Mouse (Mus musculus): ENCODE measurements around the gene Necap2.

Gene Necap2

DNA sequence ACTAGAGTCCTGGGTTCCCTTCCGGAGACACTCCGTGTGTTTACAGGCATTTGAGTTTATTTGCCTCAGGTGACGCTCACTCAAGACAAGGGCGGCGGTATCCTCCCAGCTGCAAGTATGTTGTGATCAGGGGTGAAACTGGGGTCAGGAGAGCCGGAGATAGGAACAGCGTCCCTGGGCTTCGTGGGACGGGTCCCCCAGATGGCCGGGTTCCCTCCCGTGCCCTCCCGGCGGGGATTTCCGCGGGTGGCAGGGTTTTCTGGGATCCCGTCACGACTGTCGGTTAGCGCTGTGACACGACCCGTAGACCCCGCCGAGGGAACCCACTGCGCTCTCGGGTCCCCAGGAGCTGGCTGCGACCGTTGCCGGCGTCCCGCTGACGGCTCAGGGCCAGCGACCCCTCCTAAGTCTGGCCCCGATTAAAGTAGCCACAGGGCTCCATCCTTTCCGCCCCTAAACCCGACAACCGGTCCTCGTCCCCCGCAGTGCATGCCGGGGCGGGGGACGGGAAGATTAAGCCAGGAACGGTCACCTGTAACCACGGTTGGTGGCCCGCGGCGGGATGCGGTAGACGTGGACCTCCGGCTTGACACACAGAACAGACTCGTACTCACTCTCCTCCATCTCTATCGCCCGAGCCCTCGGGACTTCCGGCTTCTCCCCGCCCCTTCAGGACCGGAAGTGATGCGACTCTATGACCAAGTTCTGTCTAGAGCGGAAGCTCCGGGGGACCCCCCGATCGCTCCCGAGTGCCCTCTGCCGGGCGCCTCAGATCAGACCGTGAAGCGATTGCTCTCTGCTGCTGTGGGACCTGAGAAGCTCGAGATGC lies at the start of gene Necap2:
Necap2 (minus strand) TSS at position 677 of the 829 bp plus-strand sequence.
- DNase-seq: peak; percentile 96

DNA sequence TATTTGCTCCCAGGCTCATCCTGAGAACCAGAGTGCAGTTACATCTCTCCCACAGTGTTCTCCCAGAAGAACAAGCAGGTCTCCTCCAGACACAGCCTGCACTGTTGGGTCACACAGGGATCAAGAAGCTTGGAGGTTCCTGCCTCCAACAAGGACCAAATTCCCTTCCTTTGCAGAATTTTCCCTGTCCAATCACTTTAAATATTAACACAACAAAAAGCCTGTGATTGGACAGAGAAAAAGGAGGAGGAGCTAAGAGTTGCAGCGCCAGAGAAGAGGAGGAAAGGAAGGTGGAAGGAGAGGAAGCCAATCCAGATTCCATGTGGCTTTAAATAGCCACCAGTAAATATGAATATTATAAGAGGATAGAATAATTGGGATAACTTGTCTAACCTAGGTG lies 44.9 kb upstream of the Necap2 start:
- no peak for DNase-seq

GRCm38 (mm10) chr4:141122663-141123062 lies 44.5 kb upstream of the Necap2 start:
- no peak for DNase-seq

- DNase-seq: peak; percentile 59
Observed at GRCm38 (mm10) chr4:141120700-141121099, 42.5 kb upstream of the Necap2 start.

DNA sequence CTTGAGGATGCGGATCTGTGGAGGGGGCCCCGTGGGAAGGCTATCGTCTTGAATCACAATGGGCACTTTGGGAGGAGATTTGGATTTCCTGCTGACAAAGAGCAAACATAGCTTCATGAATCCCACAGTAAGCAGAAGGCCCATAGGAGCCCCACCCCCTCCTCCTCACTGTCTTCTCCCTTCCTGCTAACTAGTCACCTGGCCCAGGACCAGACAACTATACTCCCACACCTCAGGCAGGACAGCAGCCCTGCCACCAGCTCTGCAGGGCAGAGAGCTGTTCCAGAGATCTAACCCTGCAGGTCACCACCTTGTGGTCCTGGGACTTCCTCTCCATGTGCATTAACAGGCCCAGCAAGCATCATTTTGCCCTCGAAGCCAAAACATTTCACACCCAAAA lies 40.5 kb upstream of the Necap2 start:
- no peak for DNase-seq

GRCm38 (mm10) chr4:141115398-141115797 lies 37.2 kb upstream of the Necap2 start:
- no peak for DNase-seq

DNA sequence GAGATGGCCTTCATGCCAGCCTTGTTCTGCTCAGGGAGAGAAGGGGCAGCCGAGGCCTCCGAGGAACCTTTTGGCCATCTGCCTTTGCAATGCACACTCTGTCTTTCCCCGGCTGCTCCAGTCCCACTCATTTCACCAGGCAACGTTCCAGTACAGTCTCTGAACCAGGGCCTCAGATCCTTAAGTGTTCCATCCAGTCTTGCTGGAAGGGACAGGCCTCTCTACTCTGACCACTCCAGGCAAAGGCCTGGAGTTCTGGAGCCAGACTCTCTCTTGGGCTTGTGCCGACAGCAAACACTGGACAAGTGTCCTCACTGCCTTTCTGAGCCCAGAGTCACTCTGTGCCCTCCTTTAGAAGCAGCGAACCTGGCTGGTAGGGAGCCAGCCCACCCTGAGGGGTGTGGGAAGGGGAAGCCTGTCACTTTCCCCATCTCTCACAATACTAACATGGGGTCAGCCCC lies 36.4 kb upstream of the Necap2 start:
- DNase-seq: no peak

DNA sequence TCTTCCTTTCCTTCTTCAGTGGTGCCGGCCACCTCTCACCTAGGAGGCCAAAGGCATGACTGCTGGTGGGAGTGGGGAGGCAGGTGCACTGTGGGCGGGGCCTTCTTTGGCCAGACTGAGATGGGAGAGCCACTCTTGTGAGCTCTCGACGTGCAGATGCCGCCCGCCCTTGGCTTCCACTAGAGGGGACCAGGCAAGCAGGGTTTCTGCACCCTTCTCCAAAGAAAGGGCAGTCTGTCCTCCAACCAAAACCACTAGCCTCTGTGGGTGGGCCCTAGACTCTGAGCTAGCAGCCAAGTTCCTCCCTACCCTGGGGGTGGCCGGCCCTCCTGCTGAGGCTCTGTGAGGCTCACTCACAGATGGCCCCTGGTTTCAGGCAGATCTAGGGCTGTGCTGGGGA lies 35.7 kb upstream of the Necap2 start:
- DNase-seq: no peak

GRCm38 (mm10) chr4:141108196-141108732 lies 30.1 kb upstream of the Necap2 start:
- no peak for DNase-seq

DNA sequence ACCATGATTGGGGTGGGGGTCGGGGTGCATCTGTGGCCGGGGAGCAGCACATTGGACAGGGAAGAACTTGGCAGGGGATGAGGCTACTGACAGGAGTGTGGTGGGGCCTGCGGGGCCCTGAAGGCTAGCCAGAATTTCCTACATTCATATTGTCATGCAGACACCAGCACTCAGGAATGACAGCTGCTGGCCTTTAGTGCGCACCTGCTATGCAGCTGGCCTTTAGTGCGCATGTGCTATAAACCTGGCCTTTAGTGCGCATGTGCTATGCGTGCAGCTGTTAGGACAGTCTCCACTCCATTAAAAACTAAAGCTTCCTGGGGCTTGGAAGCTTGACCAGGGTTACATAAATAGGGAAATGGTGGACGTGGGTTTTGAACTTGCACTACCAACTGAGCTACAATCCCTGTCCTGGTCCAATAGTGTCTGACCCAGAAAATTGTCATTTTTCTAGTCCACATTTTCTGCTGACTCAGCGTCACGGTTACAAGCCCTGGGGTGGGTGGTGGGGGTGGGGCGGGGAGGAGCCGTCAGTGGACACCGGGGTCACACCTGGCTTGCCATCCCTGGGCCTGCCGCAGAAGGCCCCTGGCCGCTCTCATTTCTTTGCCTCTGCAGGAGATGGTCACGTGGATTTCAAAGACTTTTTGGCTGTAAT lies 28.5 kb upstream of the Necap2 start:
- no peak for DNase-seq

GRCm38 (mm10) chr4:141101855-141102254 lies 23.7 kb upstream of the Necap2 start:
- peak; percentile 23 for DNase-seq

DNA sequence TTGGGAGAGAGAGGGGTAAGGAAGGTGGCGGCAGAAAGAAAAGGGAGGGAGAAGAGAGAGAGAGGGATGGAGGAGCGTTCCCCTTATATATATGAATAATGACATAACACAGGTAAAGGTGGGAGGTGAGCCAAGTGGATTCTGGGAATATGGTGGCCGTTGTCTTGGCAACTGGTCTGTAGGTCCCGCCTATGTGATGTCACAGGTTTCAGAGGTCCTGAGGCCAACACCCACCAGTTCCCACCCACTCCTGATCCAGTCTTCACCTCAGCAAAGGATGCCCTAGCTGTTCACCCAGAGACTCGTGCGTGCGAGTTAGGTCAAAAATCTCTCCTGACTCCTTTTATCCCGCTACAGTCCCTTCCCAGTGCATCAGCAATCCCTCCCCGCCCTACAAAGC lies 23.1 kb upstream of the Necap2 start:
- no peak for DNase-seq

DNA sequence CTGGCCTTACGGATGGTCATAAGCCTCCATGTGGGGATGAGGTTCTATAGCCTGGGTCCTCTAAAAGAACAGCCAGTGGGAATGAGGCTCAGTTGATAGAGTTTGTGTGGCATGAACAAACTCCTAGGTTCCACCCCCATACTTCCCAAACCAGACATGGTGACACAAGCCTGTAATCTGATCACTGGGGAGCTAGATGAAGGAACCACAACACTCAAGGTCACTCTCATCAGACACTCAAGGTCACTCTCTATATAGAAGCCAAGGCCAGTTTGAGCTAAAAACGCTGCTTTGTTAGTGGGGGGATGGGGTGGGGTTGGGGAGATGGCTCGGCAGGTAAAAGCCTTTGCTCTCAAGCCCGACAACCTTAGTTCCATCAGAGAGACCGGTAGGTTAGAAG lies 21.8 kb upstream of the Necap2 start:
- DNase-seq: no peak

DNA sequence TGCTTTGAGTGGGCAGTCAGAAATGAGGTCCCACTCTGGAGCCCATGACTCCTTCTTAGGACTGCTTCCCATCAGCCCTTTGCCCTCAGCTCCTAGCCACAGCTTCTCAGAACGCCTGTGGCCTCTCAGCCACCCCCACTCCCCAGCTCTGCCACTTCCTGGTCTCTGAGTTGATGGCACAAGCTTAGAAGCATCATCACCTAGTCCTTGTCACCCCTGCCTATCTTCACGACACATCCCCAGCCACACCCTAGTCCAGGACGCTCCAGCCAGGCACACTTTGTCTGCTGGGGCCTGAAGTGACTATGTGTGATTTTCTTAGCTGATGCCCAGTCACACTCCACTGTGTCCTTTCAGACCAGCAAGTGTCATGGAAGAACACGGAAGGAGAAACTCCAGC lies 20.8 kb upstream of the Necap2 start:
- DNase-seq: no peak

- DNase-seq: no peak
Observed at GRCm38 (mm10) chr4:141096710-141097109, 18.6 kb upstream of the Necap2 start.

- no peak for DNase-seq
Observed at GRCm38 (mm10) chr4:141095016-141095415, 16.9 kb upstream of the Necap2 start.

GRCm38 (mm10) chr4:141088714-141089113 lies 10.6 kb upstream of the Necap2 start:
- DNase-seq: no peak

DNA sequence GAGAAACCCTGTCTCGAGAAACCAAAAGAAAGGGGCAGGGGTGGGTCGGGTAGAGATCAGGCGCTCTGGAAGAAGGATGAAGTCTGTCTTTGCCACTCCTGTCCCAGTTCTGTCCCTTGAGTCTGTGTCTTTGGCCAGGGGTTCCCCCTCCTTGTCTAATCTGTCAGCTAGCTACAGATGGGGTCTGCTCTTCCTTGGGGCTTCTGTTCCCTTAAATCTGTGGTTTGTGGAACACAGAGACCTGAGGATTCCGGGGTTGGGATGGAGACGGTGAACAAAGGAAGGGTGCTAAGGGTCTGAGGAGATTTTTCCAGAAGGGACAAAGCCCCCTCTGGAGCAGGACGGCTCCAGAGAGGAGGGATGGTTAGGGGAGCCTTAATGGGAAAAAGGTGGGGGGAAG lies 9.9 kb upstream of the Necap2 start, which contains the start of gene Spata21:
Spata21 (plus strand) TSS at position 301 of the 400 bp plus-strand sequence.
- no peak for DNase-seq

DNA sequence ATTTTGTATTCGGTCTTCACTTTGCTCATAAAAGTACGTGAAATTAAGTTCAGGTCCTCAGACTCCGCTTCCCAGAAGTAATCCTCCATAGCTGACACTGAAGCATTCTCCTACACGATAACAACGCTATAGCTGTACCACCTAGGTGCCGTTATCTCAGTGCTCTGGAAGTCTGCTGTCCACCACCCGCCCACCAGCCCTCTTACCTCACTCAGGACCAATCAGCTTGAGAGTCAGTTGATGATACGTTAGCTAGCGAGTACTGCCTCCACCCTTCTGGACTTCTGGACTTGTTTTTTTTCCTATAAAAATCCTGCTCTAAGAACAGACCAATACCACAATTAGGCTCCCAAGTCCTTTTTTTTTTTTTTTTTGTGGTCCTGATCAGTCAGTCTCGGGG lies 8.7 kb upstream of the Necap2 start:
- no peak for DNase-seq

DNA sequence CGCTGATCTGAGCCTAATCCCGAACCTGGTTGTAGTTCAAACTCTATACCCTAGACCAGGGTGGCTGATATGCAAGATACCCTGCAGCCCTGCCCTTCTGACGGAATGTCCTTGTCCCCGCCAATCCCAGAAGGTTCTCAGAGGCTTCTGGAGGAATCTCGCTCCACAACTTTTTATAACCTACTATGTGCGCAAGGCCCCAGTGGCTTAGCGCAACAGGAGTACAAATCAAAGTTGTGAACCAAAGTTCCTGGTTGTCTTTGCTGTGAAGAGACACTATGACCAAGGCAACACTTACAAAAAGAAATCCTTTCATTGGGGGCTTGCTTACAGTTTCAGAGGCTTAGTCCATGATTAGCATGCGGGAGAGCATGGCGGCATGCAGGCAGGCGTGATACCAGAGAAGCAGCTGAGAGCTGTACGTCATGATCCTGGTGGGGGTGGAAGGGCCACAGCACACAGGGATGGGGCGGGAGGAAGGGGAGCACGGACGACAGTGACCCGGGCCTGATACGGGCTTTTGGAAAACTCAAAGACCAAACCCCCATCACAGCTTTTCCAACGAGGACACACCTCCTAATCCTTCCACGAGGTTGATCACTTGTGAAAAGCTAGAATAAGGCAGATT lies 467 bp upstream of the Necap2 start:
- no peak for DNase-seq

DNA sequence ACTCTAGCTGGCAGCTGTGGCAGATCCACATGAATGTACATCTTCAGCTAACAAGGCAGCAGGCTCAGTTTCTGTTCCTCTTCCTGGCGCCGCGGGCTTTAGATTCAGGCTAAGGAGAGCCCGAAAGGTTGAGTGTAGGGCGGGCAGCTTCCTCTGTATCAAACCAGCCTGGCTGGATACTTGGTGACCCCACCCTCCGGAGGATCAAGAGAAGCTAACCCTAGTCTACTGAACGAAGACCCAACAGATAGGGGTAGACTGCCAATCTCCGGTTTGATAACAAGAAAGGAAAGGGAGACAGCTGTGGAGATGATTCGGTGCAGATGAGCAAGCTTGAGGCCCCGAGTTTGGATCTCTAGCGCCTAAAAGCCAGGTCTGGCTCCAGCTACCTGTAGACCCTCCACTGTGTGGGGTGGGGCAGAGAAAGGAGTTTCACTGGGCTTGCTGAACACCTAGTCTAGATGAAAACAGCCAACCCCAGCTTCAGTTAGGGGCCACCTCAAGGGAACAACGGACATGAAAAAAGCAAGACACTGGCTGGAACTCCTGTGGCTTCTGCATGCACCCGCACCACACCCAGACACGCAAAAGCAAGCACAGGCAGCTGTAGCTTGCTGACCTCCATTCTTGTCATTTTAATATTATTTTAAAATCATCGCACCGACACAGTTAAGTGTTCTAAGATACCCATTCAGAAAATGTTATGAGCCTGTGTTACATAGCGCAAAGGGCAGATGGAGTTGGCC lies 1.2 kb downstream of the Necap2 start:
- peak; percentile 16 for DNase-seq

DNA sequence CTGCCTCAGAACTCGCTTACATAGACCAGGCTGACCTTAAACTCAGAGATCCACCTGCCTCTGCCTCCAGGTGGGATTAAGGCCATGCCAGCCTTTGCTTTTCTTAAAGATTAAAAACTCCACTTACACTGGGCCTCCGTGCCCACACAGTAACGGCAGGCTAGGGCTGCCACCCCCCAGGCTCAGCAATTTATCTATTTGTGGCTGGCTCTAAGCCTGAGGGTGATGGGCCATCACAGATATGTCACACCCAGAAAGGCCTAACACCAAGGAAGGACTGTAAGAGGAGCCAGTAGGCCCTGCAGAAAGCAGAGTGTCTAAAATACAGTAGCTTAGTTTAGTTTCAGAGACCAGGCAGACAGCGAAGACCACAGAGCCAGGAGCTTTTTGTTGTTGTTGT lies 4.0 kb downstream of the Necap2 start:
- no peak for DNase-seq

DNA sequence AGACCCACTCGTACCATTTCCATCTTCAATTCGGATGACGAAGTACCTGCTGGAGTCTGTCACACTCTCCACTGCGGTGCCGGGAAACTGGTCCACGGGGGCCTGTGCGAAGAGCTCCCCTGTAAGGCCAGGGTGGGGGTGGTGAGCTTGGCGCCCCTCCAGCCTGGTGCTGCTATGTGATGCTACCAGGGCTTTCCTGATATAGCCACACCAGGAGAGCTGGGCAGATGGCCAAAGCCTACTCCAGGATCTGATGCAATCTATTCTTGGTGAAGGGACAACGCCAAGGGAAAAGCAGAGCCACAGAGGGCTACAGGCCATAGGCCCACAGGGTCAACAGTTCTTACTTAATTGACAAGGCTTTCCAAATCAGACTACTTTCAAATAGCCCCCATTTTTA lies 4.5 kb downstream of the Necap2 start:
- DNase-seq: no peak
